ENCODE assay signal across 25 mouse cellular contexts in the genomic region with DNA sequence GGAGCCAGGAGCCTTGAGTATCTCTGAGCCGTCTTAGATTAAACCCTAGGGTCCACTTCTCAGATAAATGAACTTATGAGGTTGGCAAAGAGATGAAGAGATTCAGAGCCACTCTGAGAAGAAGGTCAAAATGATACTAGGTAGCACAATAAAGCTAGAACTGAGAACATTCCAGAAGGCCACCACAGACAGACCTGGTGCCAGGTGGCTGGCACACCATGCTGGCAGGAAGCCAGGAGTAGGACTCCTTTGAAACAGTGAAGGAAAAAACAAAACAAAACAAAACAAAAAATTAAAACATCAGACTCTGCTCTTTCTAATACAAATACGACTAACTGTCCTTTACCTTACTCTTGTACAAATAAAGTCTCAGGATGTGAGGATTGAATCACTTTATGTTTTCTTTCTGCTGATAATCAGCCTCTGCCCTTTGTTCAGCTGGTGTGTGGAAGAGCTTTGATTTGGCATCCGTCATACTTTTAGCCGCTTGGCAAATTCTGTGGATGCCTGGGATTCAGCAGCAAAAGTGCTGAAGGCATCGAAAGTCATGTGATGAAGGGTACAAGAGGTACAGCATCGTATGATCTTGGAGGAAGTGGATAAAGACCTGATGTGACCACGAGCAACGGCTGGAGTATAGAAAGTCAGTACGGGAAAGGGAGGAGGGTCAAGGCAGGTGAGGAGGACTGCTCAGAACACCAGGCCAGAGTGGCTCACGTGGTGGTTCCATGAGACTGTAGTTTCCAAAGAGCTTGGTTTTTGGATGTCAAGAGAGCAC. TPM values are rescaled to one million over a fixed set of nuclear protein-coding genes. Genes with fewer than 3 reads are reported as not detected.
DNase-seq lines count a peak whose midpoint lies in the region; ATAC-seq and TF ChIP-seq lines count a peak whose summit lies in the region.
"Had no signal": no experiment of that assay in that cellular context is flagged by ENCODE, and none has a peak within 500 bp of the region (broad histone marks: within the 10 kb centered on the region; RNA-seq: fewer than 3 reads in every experiment).

No protein-coding gene starts in this region.

- 46% methylated on average over 10 of the region's 10 CpGs for WGBS in heart, postnatal 0 days
- 83% methylated on average over 10 of the region's 10 CpGs for WGBS in kidney, embryonic 16.5 days
- WGBS in forebrain, embryonic 12.5 days, result 90% methylated on average over 10 of the region's 10 CpGs

- ATAC-seq in heart, postnatal 0 days (ENCODE audit: insufficient read depth, low read depth), result peak; percentile 27; the same call in 1 of the 2 replicates
- no peak for ATAC-seq in kidney, embryonic 16.5 days (ENCODE audit: low FRiP score, low TSS enrichment)
- no peak for ATAC-seq in forebrain, embryonic 12.5 days (ENCODE audit: low FRiP score)
- ATAC-seq: forebrain, embryonic 15.5 days; liver, postnatal 0 days; lung, postnatal 0 days had no signal

- peaks cover 20% of the 10 kb centered on the region; the same call in 1 of the 2 replicates for H3K36me3 ChIP-seq in heart, postnatal 0 days (replicated peaks; ENCODE audit: control insufficient read depth, insufficient read depth, low read length)
- no peaks in the 10 kb centered on the region; the same call in 1 of the 2 replicates for H3K36me3 ChIP-seq in kidney, embryonic 16.5 days (ENCODE audit: insufficient read depth, low read length)
- H3K36me3 ChIP-seq in forebrain, embryonic 12.5 days (replicated peaks), result peaks cover 8% of the 10 kb centered on the region; the same call in 1 of the 2 replicates
- H3K36me3 ChIP-seq: limb, embryonic 10.5 days had no signal

- H3K4me3 ChIP-seq in heart, postnatal 0 days (ENCODE audit: low read depth, low read length), result no peak overlapping the region
- no peak overlapping the region for H3K4me3 ChIP-seq in kidney, embryonic 16.5 days (ENCODE audit: low read length)
- no peak overlapping the region for H3K4me3 ChIP-seq in forebrain, embryonic 12.5 days (replicated peaks)
- H3K4me3 ChIP-seq: embryonic facial prominence, embryonic 15.5 days; forebrain, embryonic 15.5 days; heart, embryonic 15.5 days; hindbrain, embryonic 15.5 days; limb, embryonic 10.5 days had no signal

- no peak overlapping the region for H3K9ac ChIP-seq in heart, postnatal 0 days (replicated peaks; ENCODE audit: low read depth, low read length)
- H3K9ac ChIP-seq in kidney, embryonic 16.5 days (replicated peaks; ENCODE audit: low read length), result no peak overlapping the region
- H3K9ac ChIP-seq in forebrain, embryonic 12.5 days, result no peak overlapping the region
- H3K9ac ChIP-seq: embryonic facial prominence, embryonic 15.5 days; forebrain, embryonic 15.5 days; heart, embryonic 15.5 days; hindbrain, embryonic 15.5 days; liver, postnatal 0 days had no signal

- H3K4me2 ChIP-seq in heart, postnatal 0 days (ENCODE audit: low read depth, low read length), result no peak overlapping the region
- no peak overlapping the region for H3K4me2 ChIP-seq in kidney, embryonic 16.5 days (replicated peaks; ENCODE audit: low read depth, low read length)
- H3K4me2 ChIP-seq in forebrain, embryonic 12.5 days, result no peak overlapping the region
- H3K4me2 ChIP-seq: embryonic facial prominence, embryonic 15.5 days; forebrain, embryonic 15.5 days; heart, embryonic 15.5 days; hindbrain, embryonic 15.5 days; liver, embryonic 11.5 days; midbrain, embryonic 11.5 days had no signal

- H3K27me3 ChIP-seq in heart, postnatal 0 days (ENCODE audit: control insufficient read depth, insufficient read depth, low read length), result no peaks in the 10 kb centered on the region
- H3K27me3 ChIP-seq in kidney, embryonic 16.5 days (ENCODE audit: insufficient read depth, low read length), result no peaks in the 10 kb centered on the region
- H3K27me3 ChIP-seq in forebrain, embryonic 12.5 days, result no peaks in the 10 kb centered on the region
- H3K27me3 ChIP-seq: embryonic facial prominence, embryonic 15.5 days; forebrain, embryonic 15.5 days; heart, embryonic 15.5 days; hindbrain, embryonic 15.5 days had no signal

- no peak for DNase-seq in heart, postnatal 0 days (ENCODE audit: low spot score)
- no peak for DNase-seq in heart, postnatal 25 days (ENCODE audit: low spot score)
- DNase-seq in kidney, postnatal 36 days, result peak; percentile 36 to 57
- peak; percentile 94 for DNase-seq in cerebellum, adult 9-10 months
- DNase-seq in thymus, postnatal 4 days, result no peak
- no peak for DNase-seq in thymus, postnatal 36 days
- DNase-seq: adrenal gland, postnatal 25 days; liver, postnatal 0 days; right cerebral cortex, postnatal 14 days; thymus, adult 2 months had no signal

- TF ChIP-seq CTCF in heart, postnatal 0 days (IDR thresholded peaks at IDR 0.05; ENCODE audit: low read depth), result no peak

- intact Hi-C loops in heart, postnatal 25 days (cut with DNase I), result no loop called here

- H3K4me1 ChIP-seq in heart, postnatal 0 days (ENCODE audit: control insufficient read depth, insufficient read depth), result no peaks in the 10 kb centered on the region
- H3K4me1 ChIP-seq in kidney, embryonic 16.5 days (ENCODE audit: insufficient read depth, low read length), result no peaks in the 10 kb centered on the region
- no peaks in the 10 kb centered on the region for H3K4me1 ChIP-seq in forebrain, embryonic 12.5 days
- H3K4me1 ChIP-seq: embryonic facial prominence, embryonic 15.5 days; forebrain, embryonic 15.5 days; heart, embryonic 15.5 days; hindbrain, embryonic 15.5 days had no signal

- H3K9me3 ChIP-seq in heart, postnatal 0 days (replicated peaks; ENCODE audit: control insufficient read depth, low read length), result no peaks in the 10 kb centered on the region
- H3K9me3 ChIP-seq in kidney, embryonic 16.5 days (ENCODE audit: low read length), result no peaks in the 10 kb centered on the region
- no peaks in the 10 kb centered on the region for H3K9me3 ChIP-seq in forebrain, embryonic 12.5 days
- H3K9me3 ChIP-seq: embryonic facial prominence, embryonic 15.5 days; forebrain, embryonic 15.5 days; heart, embryonic 15.5 days; hindbrain, embryonic 15.5 days; limb, embryonic 10.5 days had no signal

- TF ChIP-seq EP300 in heart, postnatal 0 days (IDR thresholded peaks at IDR 0.05; ENCODE audit: low read depth), result no peak

- no peak overlapping the region for H3K27ac ChIP-seq in heart, postnatal 0 days (ENCODE audit: low read depth)
- no peak overlapping the region for H3K27ac ChIP-seq in kidney, embryonic 16.5 days (ENCODE audit: low read length)
- no peak overlapping the region for H3K27ac ChIP-seq in forebrain, embryonic 12.5 days
- H3K27ac ChIP-seq: embryonic facial prominence, embryonic 15.5 days; forebrain, embryonic 15.5 days; heart, embryonic 15.5 days; hindbrain, embryonic 15.5 days; limb, embryonic 10.5 days; stomach, postnatal 0 days had no signal

RNA-seq across cellular contexts. Expression of gene Ppip5k1, which starts 31.3 kb away (rescaled TPM):
- 4.4 and 5.2 TPM in 2 replicates for total RNA-seq in heart, postnatal 0 days (2014; rRNA removed; ENCODE audit: low replicate concordance)
- polyA plus RNA-seq in heart, postnatal 0 days (2015; fragmentation: Nextera tagmentation; extraction: Ambion mirVana), result 8.5 and 9.0 TPM in 2 replicates
- 10 to 100 TPM; 48.0 to 50.5 TPM for total RNA-seq in heart, postnatal 25 days (2021)
- polyA plus RNA-seq in kidney, embryonic 16.5 days (2015; fragmentation: Nextera tagmentation; extraction: Ambion mirVana), result 14.4 and 15.8 TPM in 2 replicates
- 12.5 and 14.5 TPM in 2 replicates for polyA plus RNA-seq in forebrain, embryonic 12.5 days (2016; fragmentation: Nextera tagmentation; extraction: Ambion mirVana)

RNA-seq across cellular contexts. Expression of gene Ckmt1, which starts 33.6 kb away (rescaled TPM):
- total RNA-seq in heart, postnatal 0 days (2014; rRNA removed; ENCODE audit: low replicate concordance), result 0.54 and 1.4 TPM in 2 replicates
- 2.6 TPM in 2 replicates for polyA plus RNA-seq in heart, postnatal 0 days (2015; fragmentation: Nextera tagmentation; extraction: Ambion mirVana)
- total RNA-seq in heart, postnatal 25 days (2021), result 1 to 10 TPM; 1.3 to 2.4 TPM
- 28.2 and 34.6 TPM in 2 replicates for polyA plus RNA-seq in kidney, embryonic 16.5 days (2015; fragmentation: Nextera tagmentation; extraction: Ambion mirVana)
- polyA plus RNA-seq in forebrain, embryonic 12.5 days (2016; fragmentation: Nextera tagmentation; extraction: Ambion mirVana), result 8.5 and 14.4 TPM in 2 replicates
- total RNA-seq: common myeloid progenitor, adult 5-6 weeks; hematopoietic stem cell, adult 5-6 weeks; megakaryocyte progenitor cell, adult 5-6 weeks; neutrophil, adult 5-6 weeks had no signal

RNA-seq across cellular contexts. Expression of gene Map1a, which starts 34.5 kb away (rescaled TPM):
- total RNA-seq in heart, postnatal 0 days (2014; rRNA removed; ENCODE audit: low replicate concordance), result 14.5 and 24.9 TPM in 2 replicates
- polyA plus RNA-seq in heart, postnatal 0 days (2015; fragmentation: Nextera tagmentation; extraction: Ambion mirVana), result 3.7 and 4.8 TPM in 2 replicates
- 1 to 10 TPM; 4.5 to 5.1 TPM for total RNA-seq in heart, postnatal 25 days (2021)
- polyA plus RNA-seq in kidney, embryonic 16.5 days (2015; fragmentation: Nextera tagmentation; extraction: Ambion mirVana), result 2.5 and 3.2 TPM in 2 replicates
- 9.3 and 12.7 TPM in 2 replicates for polyA plus RNA-seq in forebrain, embryonic 12.5 days (2016; fragmentation: Nextera tagmentation; extraction: Ambion mirVana)
- total RNA-seq: hematopoietic stem cell, adult 5-6 weeks; neutrophil, adult 5-6 weeks had no signal

RNA-seq across cellular contexts. Expression of gene Trp53bp1, which starts 52.7 kb away (rescaled TPM):
- total RNA-seq in heart, postnatal 0 days (2014; rRNA removed; ENCODE audit: low replicate concordance), result 74.4 and 79.6 TPM in 2 replicates
- 18.5 and 20.3 TPM in 2 replicates for polyA plus RNA-seq in heart, postnatal 0 days (2015; fragmentation: Nextera tagmentation; extraction: Ambion mirVana)
- 10 to 100 TPM; 28.4 to 28.9 TPM for total RNA-seq in heart, postnatal 25 days (2021)
- polyA plus RNA-seq in kidney, embryonic 16.5 days (2015; fragmentation: Nextera tagmentation; extraction: Ambion mirVana), result 64.0 and 71.5 TPM in 2 replicates
- 216 and 229 TPM in 2 replicates for polyA plus RNA-seq in forebrain, embryonic 12.5 days (2016; fragmentation: Nextera tagmentation; extraction: Ambion mirVana)

Comparison
In these comparisons a context has a peak if more than half of its experiments do, and no peak if none do; other contexts are left out.
1. DNase-seq: peak in kidney, postnatal 36 days (2 of 2) and cerebellum, adult 9-10 months (single experiment); none in heart, postnatal 0 days (single experiment), heart, postnatal 25 days (single experiment), thymus, postnatal 4 days (single experiment) and thymus, postnatal 36 days (0 of 2).